Mouse (Mus musculus): Measurements from ENCODE around the gene Eno4.

DNA sequence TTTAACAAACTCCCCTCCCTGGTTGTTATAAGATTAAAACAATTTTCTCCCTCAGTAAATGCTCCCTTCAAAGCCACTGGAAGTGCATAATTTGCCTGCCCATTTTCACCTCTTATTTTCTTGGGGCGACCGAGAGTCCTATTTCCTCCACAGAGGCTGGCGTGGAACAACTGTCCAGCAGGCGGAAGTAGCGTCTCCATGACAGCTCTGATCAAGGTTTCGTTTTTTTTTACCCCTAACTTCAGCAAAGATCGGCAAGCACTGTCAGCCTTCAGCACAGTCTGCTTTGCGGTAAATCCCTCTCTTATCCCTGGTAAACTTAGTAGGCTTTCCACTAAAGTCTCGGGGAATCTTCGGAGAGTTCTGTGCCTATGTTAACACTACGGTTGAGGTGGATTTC, 24.6 kb upstream of the Eno4 start:
- TF ChIP-seq CTCF (IDR thresholded peaks at IDR 0.05; ENCODE audit: control insufficient read depth, insufficient read depth, insufficient read length) (no peak), USF1 (IDR thresholded peaks at IDR 0.05; ENCODE audit: low read depth) (no peak), CEBPB (IDR thresholded peaks at IDR 0.05; ENCODE audit: low read depth) (no peak), MYOG (IDR thresholded peaks at IDR 0.05; ENCODE audit: control insufficient read depth, extremely low read depth, insufficient read length) (no peak), MAX (IDR thresholded peaks at IDR 0.05) (no peak), MYOD1 (IDR thresholded peaks at IDR 0.05; ENCODE audit: control insufficient read depth, insufficient read length, low read depth) (no peak), FOSL1 (IDR thresholded peaks at IDR 0.05; ENCODE audit: insufficient read depth, low read length, poor library complexity, severe bottlenecking) (no peak)

Measured in C2C12 (cell line).